In the genomic region with DNA sequence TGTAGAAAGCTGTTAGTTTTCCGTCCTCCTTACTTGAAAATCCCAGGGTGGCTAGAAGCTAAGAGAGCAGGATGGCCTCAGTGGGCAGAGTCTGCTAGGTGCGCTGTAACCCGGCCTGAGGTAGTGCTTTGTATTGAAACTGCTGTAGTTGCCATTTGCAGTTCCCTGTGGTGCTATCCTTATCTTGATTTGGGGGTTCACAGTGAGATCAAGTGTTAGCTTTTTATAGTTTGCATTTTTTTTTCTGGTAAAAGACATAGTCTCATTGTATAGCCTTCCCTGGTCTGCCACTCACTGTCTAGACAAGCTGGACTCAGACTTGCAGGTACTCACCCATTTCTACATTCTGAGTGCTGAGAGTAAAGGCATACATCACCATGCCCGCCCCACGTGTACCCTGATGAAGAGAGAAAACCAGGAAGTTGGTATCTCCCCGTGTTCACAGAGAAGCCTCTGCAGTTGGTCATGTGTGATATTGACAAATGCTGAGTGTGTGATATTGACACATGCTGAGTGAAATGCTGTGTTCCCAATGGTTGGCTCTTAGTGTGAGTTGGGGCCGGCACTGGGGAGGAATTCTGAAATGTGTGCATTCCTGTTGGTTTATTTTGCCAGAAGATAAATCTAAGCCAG, we compare ENCODE assay signal across 20 mouse cellular contexts.
DNase-seq lines count a peak whose midpoint lies in the region; ATAC-seq and TF ChIP-seq lines count a peak whose summit lies in the region.
"Had no signal": no experiment of that assay in that cellular context is flagged by ENCODE, and none has a peak within 500 bp of the region (broad histone marks: within the 10 kb centered on the region; RNA-seq: fewer than 3 reads in every experiment).

No protein-coding gene starts in this region.

- H3K9ac ChIP-seq in lung, embryonic 14.5 days, result no peak overlapping the region
- H3K9ac ChIP-seq: embryonic facial prominence, embryonic 12.5 days; forebrain, postnatal 0 days; heart, embryonic 15.5 days; hindbrain, embryonic 13.5 days had no signal

- H3K4me2 ChIP-seq in lung, embryonic 14.5 days, result no peak overlapping the region
- H3K4me2 ChIP-seq: embryonic facial prominence, embryonic 12.5 days; heart, embryonic 15.5 days; hindbrain, embryonic 13.5 days had no signal

- no peak overlapping the region for H3K4me3 ChIP-seq in lung, embryonic 14.5 days (ENCODE audit: low read depth, low read length)
- H3K4me3 ChIP-seq: embryonic facial prominence, embryonic 12.5 days; heart, embryonic 10.5 days; heart, embryonic 15.5 days; hindbrain, embryonic 13.5 days had no signal

- H3K36me3 ChIP-seq in lung, embryonic 14.5 days (ENCODE audit: insufficient read depth), result peaks cover 32% of the 10 kb centered on the region

- 0 out of 2 replicates have a peak, but pooled peaks have one; percentile 11 for ATAC-seq in frontal cortex, adult (ENCODE audit: low TSS enrichment)
- no peak for ATAC-seq in lung, embryonic 14.5 days (ENCODE audit: insufficient read depth)
- peak; percentile 64 for ATAC-seq in megakaryocyte-erythroid progenitor cell, adult 5-6 weeks (replicated peaks; ENCODE audit: low FRiP score, low TSS enrichment, poor library complexity, severe bottlenecking)
- ATAC-seq: hindbrain, postnatal 0 days had no signal

- H3K27me3 ChIP-seq in lung, embryonic 14.5 days (ENCODE audit: insufficient read depth, low read length), result no peaks in the 10 kb centered on the region
- H3K27me3 ChIP-seq: embryonic facial prominence, embryonic 12.5 days; heart, embryonic 15.5 days; hindbrain, embryonic 13.5 days had no signal

- H3K27ac ChIP-seq in lung, embryonic 14.5 days (ENCODE audit: low read depth), result peak overlapping the region; percentile 32; the same call in 1 of the 2 replicates
- H3K27ac ChIP-seq: embryonic facial prominence, embryonic 12.5 days; heart, embryonic 10.5 days; heart, embryonic 15.5 days; hindbrain, embryonic 13.5 days; hindbrain, postnatal 0 days had no signal

- 67% methylated on average over 7 of the region's 7 CpGs for WGBS in lung, embryonic 14.5 days

- H3K4me1 ChIP-seq in lung, embryonic 14.5 days (ENCODE audit: insufficient read depth), result no peaks in the 10 kb centered on the region
- H3K4me1 ChIP-seq: embryonic facial prominence, embryonic 12.5 days; heart, embryonic 10.5 days; heart, embryonic 15.5 days had no signal

- DNase-seq in frontal cortex, postnatal 25 days (ENCODE audit: low spot score in 2 of 2), result no peak
- DNase-seq in lung, embryonic 14.5 days, result no peak
- no peak for DNase-seq in lung, adult 18-20 months
- no peak for DNase-seq in right cerebral cortex, adult 2 months (ENCODE audit: low spot score in 2 of 2)
- no peak for DNase-seq in kidney, postnatal 4 days
- DNase-seq: adrenal gland, adult 2 months; adrenal gland, postnatal 25 days; cerebellum, adult 8-10 months; cerebellum, postnatal 25 days; gastrocnemius, postnatal 36 days; heart, adult 18-20 months; heart, postnatal 14 days had no signal

- no peaks in the 10 kb centered on the region for H3K9me3 ChIP-seq in lung, embryonic 14.5 days (ENCODE audit: low read depth, low read length)
- H3K9me3 ChIP-seq: embryonic facial prominence, embryonic 12.5 days; heart, embryonic 10.5 days; heart, embryonic 15.5 days; hindbrain, embryonic 13.5 days had no signal

- TF ChIP-seq CTCF in lung, embryonic 14.5 days (IDR thresholded peaks at IDR 0.05; ENCODE audit: low read depth), result no peak
